ENCODE assay signal across 27 mouse cellular contexts in genomic region chr13:54862931-54863330, GRCm38 (mm10).
"Had no signal": no experiment of that assay in that cellular context is flagged by ENCODE, and none has a peak within 500 bp of the region (broad histone marks: within the 10 kb centered on the region; RNA-seq: fewer than 3 reads in every experiment).

No protein-coding gene starts in this region.

- DNase-seq: gastrocnemius, adult 2 months; gastrocnemius, postnatal 10 days; gastrocnemius, postnatal 25 days; heart, adult 18-20 months; heart, postnatal 10 days; heart, postnatal 4 days; kidney, adult 18-20 months; kidney, adult 8-10 months; kidney, postnatal 10 days; kidney, postnatal 25 days; kidney, postnatal 4 days; liver; liver, embryonic 13.5 days; liver, postnatal 0 days had no signal

- ATAC-seq: inflammation-experienced regulatory T-cells, adult 6 months; intestine, embryonic 15.5 days; intestine, postnatal 0 days; liver, postnatal 0 days had no signal

- H3K4me1 ChIP-seq: heart, embryonic 10.5 days; heart, embryonic 12.5 days; intestine, embryonic 15.5 days; limb, embryonic 12.5 days; liver, embryonic 13.5 days; liver, embryonic 15.5 days had no signal

- H3K4me3 ChIP-seq: gastrocnemius, adult 2 months; heart, embryonic 10.5 days; heart, embryonic 12.5 days; hindbrain, embryonic 13.5 days; hindbrain, embryonic 15.5 days; intestine, embryonic 15.5 days; layer of hippocampus, adult 2 months; left cerebral cortex, adult 2 months; limb, embryonic 10.5 days; limb, embryonic 12.5 days; liver, embryonic 13.5 days; liver, embryonic 15.5 days had no signal

- H3K9me3 ChIP-seq: heart, embryonic 10.5 days; heart, embryonic 12.5 days; hindbrain, embryonic 13.5 days; hindbrain, embryonic 15.5 days; intestine, embryonic 15.5 days; limb, embryonic 10.5 days; limb, embryonic 12.5 days; liver, embryonic 13.5 days; liver, embryonic 15.5 days had no signal

- H3K9ac ChIP-seq: heart, embryonic 12.5 days; hindbrain, embryonic 13.5 days; hindbrain, embryonic 15.5 days; intestine, embryonic 15.5 days; limb, embryonic 12.5 days; liver, embryonic 13.5 days; liver, embryonic 15.5 days; liver, postnatal 0 days had no signal

- H3K4me2 ChIP-seq: heart, embryonic 12.5 days; hindbrain, embryonic 13.5 days; hindbrain, embryonic 15.5 days; intestine, embryonic 15.5 days; limb, embryonic 12.5 days; liver, embryonic 11.5 days; liver, embryonic 13.5 days; liver, embryonic 15.5 days had no signal

- H3K27me3 ChIP-seq: hindbrain, embryonic 15.5 days; intestine, embryonic 15.5 days; limb, embryonic 12.5 days; liver, embryonic 13.5 days; liver, embryonic 15.5 days had no signal

- H3K36me3 ChIP-seq: heart, embryonic 10.5 days; heart, embryonic 12.5 days; hindbrain, embryonic 13.5 days; hindbrain, embryonic 15.5 days; intestine, embryonic 15.5 days; limb, embryonic 10.5 days; limb, embryonic 12.5 days; liver, embryonic 13.5 days; liver, embryonic 15.5 days had no signal

- H3K27ac ChIP-seq: gastrocnemius, adult 2 months; heart, embryonic 10.5 days; hindbrain, embryonic 13.5 days; hindbrain, embryonic 15.5 days; intestine, embryonic 15.5 days; layer of hippocampus, adult 2 months; left cerebral cortex, adult 2 months; limb, embryonic 10.5 days; limb, embryonic 12.5 days; liver, embryonic 13.5 days; liver, embryonic 15.5 days had no signal
